Mouse (Mus musculus): ENCODE results near the gene Glb1l. TPM values are rescaled to one million over a fixed set of nuclear protein-coding genes. Genes with fewer than 3 reads are reported as not detected.

Glb1l gene
- polyA plus RNA-seq, 1 experiment, result not detected

DNA sequence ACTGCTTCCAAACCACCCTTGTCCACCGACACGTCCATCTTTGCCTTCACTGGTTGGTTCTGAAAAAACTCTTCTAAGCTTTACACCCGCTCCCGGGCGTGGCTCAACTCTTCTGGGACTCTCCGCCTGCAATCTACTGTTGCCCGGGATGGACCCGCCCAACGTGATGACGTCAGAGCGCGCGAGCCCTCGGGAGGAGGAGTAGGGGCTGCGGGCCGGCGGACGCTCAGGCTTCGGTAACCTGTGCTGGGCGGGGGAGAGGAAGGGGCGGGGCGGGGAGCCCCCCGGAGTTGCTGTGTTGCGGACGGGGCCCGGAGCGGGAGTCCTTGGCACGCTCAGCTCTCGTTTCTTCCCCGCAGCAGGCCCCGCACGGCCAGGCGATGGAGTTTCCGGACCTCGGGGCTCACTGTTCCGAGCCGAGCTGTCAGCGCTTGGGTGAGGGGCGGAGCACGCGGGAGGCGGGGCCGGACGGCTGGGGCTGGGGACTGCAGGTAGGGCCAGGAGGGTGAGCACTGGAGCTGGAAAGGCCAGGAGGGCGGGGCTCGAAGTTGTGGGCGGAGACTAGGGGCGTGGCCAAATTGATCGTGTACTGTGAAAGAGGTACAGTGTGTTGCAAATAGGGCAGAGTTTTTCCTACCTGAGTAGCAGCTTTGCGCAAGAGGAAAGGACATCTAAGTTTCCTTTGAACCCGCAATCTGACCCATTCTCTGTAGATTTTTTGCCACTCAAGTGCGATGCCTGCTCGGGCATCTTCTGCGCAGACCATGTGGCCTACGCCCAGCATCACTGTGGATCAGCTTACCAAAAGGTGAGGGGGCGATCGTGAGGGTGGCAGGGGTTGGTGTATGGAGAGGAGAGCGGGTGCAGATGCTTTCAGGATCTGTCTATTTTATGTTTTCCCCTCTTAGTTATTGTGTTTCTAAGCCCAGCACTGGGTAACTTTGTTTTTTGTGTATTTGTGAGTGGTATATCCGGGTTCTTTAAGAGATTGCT is 41.8 kb downstream of the Glb1l start, which contains the start of gene Zfand2b:
TSS of gene Zfand2b (plus strand) at position 175 of the 993 bp plus-strand sequence.
- TF ChIP-seq CTCF (IDR thresholded peaks at IDR 0.05; ENCODE audit: insufficient read depth, low read depth, low read length), result no peak
- TF ChIP-seq POLR2A (IDR thresholded peaks at IDR 0.05; ENCODE audit: insufficient read depth, low read depth, low read length), result peak; percentile 26; the same call in 1 of the 2 replicates
- Histone ChIP-seq H3K4me1 (ENCODE audit: control insufficient read depth, insufficient read depth, low read length) (peaks cover 2% of the 10 kb centered on the region; the same call in 1 of the 2 replicates), H3K4me3 (ENCODE audit: insufficient read depth, low read depth, low read length) (peak within 1 kb of the TSS; percentile 80), H3K27ac (ENCODE audit: insufficient read depth, low read depth, low read length) (no peak within 1 kb of the TSS)
- WGBS, result 1% methylated on average over 59 of the region's 59 CpGs

DNA sequence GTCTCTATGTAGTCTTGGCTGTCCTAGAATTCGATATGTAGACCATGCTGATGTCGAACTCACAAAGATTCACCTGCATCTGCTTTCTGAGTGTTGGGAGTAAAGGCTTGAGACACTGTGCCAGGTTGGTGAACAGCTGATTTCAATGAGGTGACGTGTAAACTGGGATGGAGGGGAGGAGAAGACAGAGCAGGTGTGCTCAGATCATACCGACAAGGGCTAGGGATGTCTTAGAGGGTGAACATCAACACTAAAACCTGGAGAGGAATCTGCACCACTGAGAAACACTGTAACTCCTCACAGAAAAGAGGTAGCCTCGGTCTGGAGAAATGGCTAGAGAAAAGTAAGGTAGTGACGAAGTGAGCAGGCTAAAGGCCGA is 42.5 kb downstream of the Glb1l start:
- H3K27ac ChIP-seq (ENCODE audit: insufficient read depth, low read depth, low read length), result no peak overlapping the region
- peak overlapping the region; percentile 80 for H3K4me3 ChIP-seq (ENCODE audit: insufficient read depth, low read depth, low read length)
- TF ChIP-seq POLR2A (IDR thresholded peaks at IDR 0.05; ENCODE audit: insufficient read depth, low read depth, low read length) (no peak), CTCF (IDR thresholded peaks at IDR 0.05; ENCODE audit: insufficient read depth, low read depth, low read length) (no peak)
- WGBS, result 6% methylated on average over 7 of the region's 7 CpGs
- peaks cover 2% of the 10 kb centered on the region; the same call in 1 of the 2 replicates for H3K4me1 ChIP-seq (ENCODE audit: control insufficient read depth, insufficient read depth, low read length)

- TF ChIP-seq CTCF (IDR thresholded peaks at IDR 0.05; ENCODE audit: insufficient read depth, low read depth, low read length) (no peak), POLR2A (IDR thresholded peaks at IDR 0.05; ENCODE audit: insufficient read depth, low read depth, low read length) (no peak)
- WGBS, result 75% methylated on average over 4 of the region's 4 CpGs
- H3K4me1 ChIP-seq (ENCODE audit: control insufficient read depth, insufficient read depth, low read length), result no peaks in the 10 kb centered on the region
- no peak overlapping the region for H3K27ac ChIP-seq (ENCODE audit: insufficient read depth, low read depth, low read length)
- no peak overlapping the region for H3K4me3 ChIP-seq (ENCODE audit: insufficient read depth, low read depth, low read length)
Measured at GRCm38 (mm10) chr1:75160256-75160617, 50.4 kb downstream of the Glb1l start.

DNA sequence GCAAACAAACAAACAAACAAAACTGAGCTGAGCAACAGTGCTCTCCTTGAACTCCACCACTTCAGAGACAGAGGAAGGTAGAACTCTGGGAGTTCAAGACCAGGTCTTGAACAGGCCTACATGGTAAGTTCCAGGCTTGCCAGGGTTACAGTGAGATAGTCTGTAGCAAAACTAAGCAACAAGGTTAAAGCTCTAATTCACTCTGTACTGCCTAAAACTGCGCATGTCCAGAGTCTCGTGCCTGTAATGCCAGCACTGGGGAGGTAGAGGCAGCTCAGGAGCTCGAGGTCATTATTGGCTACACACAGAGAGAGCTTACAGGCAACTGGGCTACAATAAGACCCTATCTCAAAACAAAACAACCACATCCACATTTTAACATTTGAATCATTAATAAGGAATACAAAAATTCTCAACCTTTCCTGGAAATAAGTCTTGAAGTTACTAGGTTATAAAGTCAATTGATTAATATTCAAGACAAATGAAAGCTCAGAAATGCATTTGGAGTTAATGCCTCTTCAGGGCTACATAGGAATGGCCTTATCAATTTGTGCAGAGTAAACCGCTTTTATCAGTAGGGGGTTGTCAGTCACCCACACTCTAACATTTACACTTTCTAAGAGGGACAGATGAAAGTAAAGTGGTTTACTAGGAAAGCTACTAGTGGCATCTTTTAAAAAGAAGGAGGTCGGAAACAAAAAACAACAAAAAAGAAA is 50.9 kb downstream of the Glb1l start:
- Histone ChIP-seq H3K4me3 (ENCODE audit: insufficient read depth, low read depth, low read length) (no peak overlapping the region), H3K27ac (ENCODE audit: insufficient read depth, low read depth, low read length) (no peak overlapping the region), H3K4me1 (ENCODE audit: control insufficient read depth, insufficient read depth, low read length) (no peaks in the 10 kb centered on the region)
- TF ChIP-seq CTCF (IDR thresholded peaks at IDR 0.05; ENCODE audit: insufficient read depth, low read depth, low read length) (no peak), POLR2A (IDR thresholded peaks at IDR 0.05; ENCODE audit: insufficient read depth, low read depth, low read length) (no peak)
- WGBS, result 66% methylated on average over 5 of the region's 5 CpGs

GRCm38 (mm10) chr1:75158990-75159389 is 51.6 kb downstream of the Glb1l start:
- Histone ChIP-seq H3K4me3 (ENCODE audit: insufficient read depth, low read depth, low read length) (no peak overlapping the region), H3K27ac (ENCODE audit: insufficient read depth, low read depth, low read length) (no peak overlapping the region), H3K4me1 (ENCODE audit: control insufficient read depth, insufficient read depth, low read length) (no peaks in the 10 kb centered on the region)
- TF ChIP-seq CTCF (IDR thresholded peaks at IDR 0.05; ENCODE audit: insufficient read depth, low read depth, low read length) (no peak), POLR2A (IDR thresholded peaks at IDR 0.05; ENCODE audit: insufficient read depth, low read depth, low read length) (no peak)

DNA sequence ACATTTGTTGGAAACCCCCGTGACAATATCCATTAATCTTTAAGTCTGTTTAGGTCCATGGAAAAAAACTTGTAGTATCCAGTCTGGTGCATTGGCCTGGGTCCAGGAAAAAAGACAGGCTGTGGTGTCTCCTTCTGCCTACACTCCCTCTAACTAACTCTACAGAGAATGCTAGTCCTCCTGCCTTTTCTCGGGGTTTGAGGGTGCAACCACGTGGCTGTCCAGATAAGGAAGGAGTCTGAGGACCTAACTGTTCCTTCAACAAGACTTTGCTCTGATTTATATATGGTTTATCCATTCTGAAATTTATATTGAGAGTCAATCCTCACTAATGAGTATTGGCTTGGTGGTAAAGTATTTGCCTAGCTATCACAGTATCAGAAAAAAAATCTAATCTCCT is 54.8 kb downstream of the Glb1l start:
- TF ChIP-seq POLR2A (IDR thresholded peaks at IDR 0.05; ENCODE audit: insufficient read depth, low read depth, low read length) (no peak), CTCF (IDR thresholded peaks at IDR 0.05; ENCODE audit: insufficient read depth, low read depth, low read length) (no peak)
- no peaks in the 10 kb centered on the region for H3K4me1 ChIP-seq (ENCODE audit: control insufficient read depth, insufficient read depth, low read length)
- WGBS, result 72% methylated on average over 3 of the region's 3 CpGs
- no peak overlapping the region for H3K4me3 ChIP-seq (ENCODE audit: insufficient read depth, low read depth, low read length)
- H3K27ac ChIP-seq (ENCODE audit: insufficient read depth, low read depth, low read length), result no peak overlapping the region

DNA sequence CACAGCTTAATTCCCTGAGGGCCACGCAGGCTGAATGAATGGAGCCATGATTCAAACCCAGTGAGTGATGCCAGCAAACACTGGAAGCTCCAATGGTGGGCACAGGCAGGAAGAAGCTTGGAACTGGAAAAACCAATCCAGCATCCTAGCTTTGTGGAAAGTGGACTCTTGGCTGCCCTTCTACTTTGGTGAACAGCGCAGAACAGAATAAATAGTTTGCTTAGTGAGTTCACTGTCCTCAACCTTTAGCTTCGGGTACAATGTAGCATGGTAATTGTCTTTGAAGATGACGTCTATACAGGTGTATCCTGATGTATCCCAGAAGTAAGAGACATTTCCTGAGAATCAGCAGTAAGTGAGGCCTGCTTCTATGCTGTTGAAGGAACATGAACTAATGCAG is 61.9 kb downstream of the Glb1l start:
- Histone ChIP-seq H3K4me3 (ENCODE audit: insufficient read depth, low read depth, low read length) (no peak overlapping the region), H3K27ac (ENCODE audit: insufficient read depth, low read depth, low read length) (no peak overlapping the region), H3K4me1 (ENCODE audit: control insufficient read depth, insufficient read depth, low read length) (peaks cover 19% of the 10 kb centered on the region)
- WGBS, result 75% methylated on average over 4 of the region's 4 CpGs
- TF ChIP-seq POLR2A (IDR thresholded peaks at IDR 0.05; ENCODE audit: insufficient read depth, low read depth, low read length) (no peak), CTCF (IDR thresholded peaks at IDR 0.05; ENCODE audit: insufficient read depth, low read depth, low read length) (no peak)

Other genes starting within 250 kb of the Glb1l start
- not detected in 2 replicates for gene Nhej1, start 85.6 kb downstream of the Glb1l start, polyA plus RNA-seq (2012; ENCODE audit: insufficient read depth, insufficient read length, low replicate concordance, missing spikeins)
- gene Slc23a3, start 76.9 kb downstream of the Glb1l start, polyA plus RNA-seq (2012; ENCODE audit: insufficient read depth, insufficient read length, low replicate concordance, missing spikeins), result not detected in 2 replicates
- gene Cnppd1, start 68.1 kb downstream of the Glb1l start, polyA plus RNA-seq (2012; ENCODE audit: insufficient read depth, insufficient read length, low replicate concordance, missing spikeins), result 190 TPM in 1 of 2 replicates, not detected in the other
- not detected in 2 replicates for gene Retreg2, start 68.0 kb downstream of the Glb1l start, polyA plus RNA-seq (2012; ENCODE audit: insufficient read depth, insufficient read length, low replicate concordance, missing spikeins)
- gene Zfand2b, start 42.2 kb downstream of the Glb1l start, polyA plus RNA-seq (2012; ENCODE audit: insufficient read depth, insufficient read length, low replicate concordance, missing spikeins), result not detected in 2 replicates
- not detected in 2 replicates for gene Abcb6, start 30.4 kb downstream of the Glb1l start, polyA plus RNA-seq (2012; ENCODE audit: insufficient read depth, insufficient read length, low replicate concordance, missing spikeins)
- gene Ankzf1, start 18.7 kb downstream of the Glb1l start, polyA plus RNA-seq (2012; ENCODE audit: insufficient read depth, insufficient read length, low replicate concordance, missing spikeins), result not detected in 2 replicates
- not detected in 2 replicates for gene Atg9a, start 18.6 kb downstream of the Glb1l start, polyA plus RNA-seq (2012; ENCODE audit: insufficient read depth, insufficient read length, low replicate concordance, missing spikeins)
- not detected in 2 replicates for gene Stk16, start within 50 bp of the Glb1l start, polyA plus RNA-seq (2012; ENCODE audit: insufficient read depth, insufficient read length, low replicate concordance, missing spikeins)
- not detected in 2 replicates for gene Tuba4a, start 9.1 kb upstream of the Glb1l start, polyA plus RNA-seq (2012; ENCODE audit: insufficient read depth, insufficient read length, low replicate concordance, missing spikeins)
- not detected in 2 replicates for gene A630095N17Rik, start 21.3 kb upstream of the Glb1l start, polyA plus RNA-seq (2012; ENCODE audit: insufficient read depth, insufficient read length, low replicate concordance, missing spikeins)
- not detected in 2 replicates for gene Dnajb2, start 25.6 kb upstream of the Glb1l start, polyA plus RNA-seq (2012; ENCODE audit: insufficient read depth, insufficient read length, low replicate concordance, missing spikeins)
- gene Ptprn, start 53.7 kb upstream of the Glb1l start, polyA plus RNA-seq (2012; ENCODE audit: insufficient read depth, insufficient read length, low replicate concordance, missing spikeins), result not detected in 2 replicates
- not detected in 2 replicates for gene Resp18, start 67.6 kb upstream of the Glb1l start, polyA plus RNA-seq (2012; ENCODE audit: insufficient read depth, insufficient read length, low replicate concordance, missing spikeins)
- gene Dnpep, start 107.2 kb upstream of the Glb1l start, polyA plus RNA-seq (2012; ENCODE audit: insufficient read depth, insufficient read length, low replicate concordance, missing spikeins), result not detected in 2 replicates
- gene Des, start 149.5 kb upstream of the Glb1l start, polyA plus RNA-seq (2012; ENCODE audit: insufficient read depth, insufficient read length, low replicate concordance, missing spikeins), result not detected in 2 replicates
- not detected in 2 replicates for gene Speg, start 164.5 kb upstream of the Glb1l start, polyA plus RNA-seq (2012; ENCODE audit: insufficient read depth, insufficient read length, low replicate concordance, missing spikeins)
- gene Gmppa, start 225.1 kb upstream of the Glb1l start, polyA plus RNA-seq (2012; ENCODE audit: insufficient read depth, insufficient read length, low replicate concordance, missing spikeins), result not detected in 2 replicates
- not detected in 2 replicates for gene Asic4, start 239.6 kb upstream of the Glb1l start, polyA plus RNA-seq (2012; ENCODE audit: insufficient read depth, insufficient read length, low replicate concordance, missing spikeins)